In genomic region chr15:37099927-37100766, GRCm38 (mm10) we compare ENCODE assay signal across 8 mouse cellular contexts.
DNase-seq lines count a peak whose midpoint lies in the region; ATAC-seq and TF ChIP-seq lines count a peak whose summit lies in the region.

No protein-coding gene starts in this region.

- intact Hi-C loops in heart, adult 2 months (cut with DNase I), result no loop called here

- ATAC-seq in stomach, postnatal 0 days (ENCODE audit: low FRiP score, low TSS enrichment), result peak; percentile 77

- peaks cover 3% of the 10 kb centered on the region for H3K4me1 ChIP-seq in heart, adult 2 months (ENCODE audit: control insufficient read depth, insufficient read depth, low read length)
- no peaks in the 10 kb centered on the region for H3K4me1 ChIP-seq in liver, adult 2 months (ENCODE audit: control insufficient read depth, insufficient read depth, low read length)
- H3K4me1 ChIP-seq in stomach, postnatal 0 days (replicated peaks; ENCODE audit: control insufficient read depth, insufficient read depth), result no peaks in the 10 kb centered on the region

- no peak overlapping the region for H3K4me3 ChIP-seq in heart, adult 2 months
- no peak overlapping the region for H3K4me3 ChIP-seq in liver, adult 2 months (ENCODE audit: insufficient read depth, low read depth, low read length)
- no peak overlapping the region for H3K4me3 ChIP-seq in myocyte
- H3K4me3 ChIP-seq in stomach, postnatal 0 days (ENCODE audit: low read depth, low read length), result no peak overlapping the region

- H3K9me3 ChIP-seq in stomach, postnatal 0 days (ENCODE audit: control insufficient read depth, low read length), result no peaks in the 10 kb centered on the region

- H3K27ac ChIP-seq in heart, adult 2 months, result no peak overlapping the region
- H3K27ac ChIP-seq in liver, adult 2 months (replicated peaks; ENCODE audit: insufficient read depth, low read depth, low read length), result no peak overlapping the region
- no peak overlapping the region for H3K27ac ChIP-seq in stomach, postnatal 0 days (replicated peaks)

- DNase-seq in urinary bladder, postnatal 25 days (ENCODE audit: low spot score), result peak; percentile 54
- no peak for DNase-seq in urinary bladder, adult 18-20 months (ENCODE audit: low spot score in 2 of 2)
- peak; percentile 76 to 82 for DNase-seq in cerebellum, postnatal 25 days
- peak; percentile 41 to 59 for DNase-seq in heart, adult 2 months
- peak; percentile 53 for DNase-seq in kidney, adult 8-10 months
- peak; percentile 40 for DNase-seq in liver, adult 2 months (ENCODE audit: extremely low read depth, low read depth, low spot score)
- peak; percentile 61 for DNase-seq in stomach, postnatal 0 days (ENCODE audit: low spot score)

- peak overlapping the region; percentile 14 for H3K4me2 ChIP-seq in myocyte (ENCODE audit: low read depth)
- H3K4me2 ChIP-seq in stomach, postnatal 0 days (replicated peaks; ENCODE audit: low read depth), result peak overlapping the region; percentile 34; the same call in 1 of the 2 replicates

- H3ac ChIP-seq in myocyte (ENCODE audit: control insufficient read depth, insufficient read length), result no peak overlapping the region

- 24% methylated on average over 17 of the region's 17 CpGs for WGBS in heart, adult 2 months
- 39% methylated on average over 17 of the region's 17 CpGs for WGBS in liver, adult 2 months
- WGBS in stomach, postnatal 0 days, result 29% methylated on average over 17 of the region's 17 CpGs

- TF ChIP-seq CTCF in heart, adult 2 months (IDR thresholded peaks at IDR 0.05), result peak; percentile 86
- TF ChIP-seq CTCF in liver, adult 2 months (IDR thresholded peaks at IDR 0.05; ENCODE audit: low read depth, low read length), result peak; percentile 69; the same call in 1 of the 2 replicates
- TF ChIP-seq CTCF in stomach, postnatal 0 days (IDR thresholded peaks at IDR 0.05; ENCODE audit: low read depth), result peak; percentile 83

- H3K9ac ChIP-seq in heart, adult 2 months (ENCODE audit: low read depth, low read length), result no peak overlapping the region
- H3K9ac ChIP-seq in liver, adult 2 months (ENCODE audit: low read depth, low read length), result no peak overlapping the region
- no peak overlapping the region for H3K9ac ChIP-seq in stomach, postnatal 0 days (ENCODE audit: low read length)

- H3K79me2 ChIP-seq in heart, adult 2 months (replicated peaks; ENCODE audit: control insufficient read depth, insufficient read depth, low read length), result no peaks in the 10 kb centered on the region
- H3K79me2 ChIP-seq in liver, adult 2 months (ENCODE audit: control insufficient read depth, insufficient read depth, low read length), result no peaks in the 10 kb centered on the region
- no peaks in the 10 kb centered on the region for H3K79me2 ChIP-seq in myocyte (ENCODE audit: control insufficient read depth, insufficient read depth)

- 0 out of 2 replicates have a peak, but pooled peaks have one; percentile 16 for TF ChIP-seq EP300 in heart, adult 2 months (IDR thresholded peaks at IDR 0.05; ENCODE audit: insufficient read depth, low read depth, low read length)
- no peak for TF ChIP-seq EP300 in stomach, postnatal 0 days (optimal IDR thresholded peaks at IDR 0.05)

- H3K36me3 ChIP-seq in heart, adult 2 months (ENCODE audit: control insufficient read depth, insufficient read depth, low read length), result no peaks in the 10 kb centered on the region
- H3K36me3 ChIP-seq in liver, adult 2 months (ENCODE audit: control insufficient read depth, insufficient read depth, low read length), result no peaks in the 10 kb centered on the region
- no peaks in the 10 kb centered on the region for H3K36me3 ChIP-seq in myocyte (ENCODE audit: control insufficient read depth, insufficient read depth)
- no peaks in the 10 kb centered on the region for H3K36me3 ChIP-seq in stomach, postnatal 0 days (ENCODE audit: control insufficient read depth, insufficient read depth, low read length)

- no peak for TF ChIP-seq POLR2A in heart, adult 2 months (IDR thresholded peaks at IDR 0.05; ENCODE audit: insufficient read depth, low read depth, low read length)
- no peak for TF ChIP-seq POLR2A in liver, adult 2 months (IDR thresholded peaks at IDR 0.05; ENCODE audit: extremely low read depth, insufficient read depth, low read length)
- TF ChIP-seq POLR2A in myocyte (IDR thresholded peaks at IDR 0.05; ENCODE audit: insufficient read length, low read depth), result no peak

- H3K27me3 ChIP-seq in heart, adult 2 months (ENCODE audit: control insufficient read depth, insufficient read depth, low read length), result no peaks in the 10 kb centered on the region
- no peaks in the 10 kb centered on the region for H3K27me3 ChIP-seq in liver, adult 2 months (ENCODE audit: control insufficient read depth, insufficient read depth, low read length)
- no peaks in the 10 kb centered on the region for H3K27me3 ChIP-seq in myocyte (ENCODE audit: control insufficient read depth, insufficient read depth, insufficient read length)
- no peaks in the 10 kb centered on the region for H3K27me3 ChIP-seq in stomach, postnatal 0 days (ENCODE audit: control insufficient read depth, insufficient read depth, low read length)

TF ChIP-seq in myocyte, 11 proteins besides CTCF, POLR2A, EP300 and RAD21:
- TF ChIP-seq MYOD1 (IDR thresholded peaks at IDR 0.05; ENCODE audit: control insufficient read depth in 1 of 3, insufficient read length in 2 of 3, low read depth in 2 of 3) (no peak), USF1 (IDR thresholded peaks at IDR 0.05; ENCODE audit: low read depth) (no peak)

Comparison
In these comparisons a context has a peak if more than half of its experiments do, and no peak if none do; other contexts are left out.
1. DNase-seq: peak in urinary bladder, postnatal 25 days (single experiment), cerebellum, postnatal 25 days (2 of 2), heart, adult 2 months (2 of 2), kidney, adult 8-10 months (2 of 2), liver, adult 2 months (single experiment) and stomach, postnatal 0 days (single experiment); none in urinary bladder, adult 18-20 months (0 of 2).
2. Peak in every context shown above with its lines, with median percentiles within 50 percentile points of each other: CTCF ChIP-seq.